Comparison of ENCODE assay signal across 25 mouse cellular contexts in genomic region chr9:27260378-27260947, GRCm38 (mm10). TPM values are rescaled to one million over a fixed set of nuclear protein-coding genes. Genes with fewer than 3 reads are reported as not detected.
DNase-seq lines count a peak whose midpoint lies in the region; ATAC-seq and TF ChIP-seq lines count a peak whose summit lies in the region.
"Had no signal": no experiment of that assay in that cellular context is flagged by ENCODE, and none has a peak within 500 bp of the region (broad histone marks: within the 10 kb centered on the region; RNA-seq: fewer than 3 reads in every experiment).

No protein-coding gene starts in this region.

- H3K9ac ChIP-seq in forebrain, embryonic 15.5 days (replicated peaks) = no peak overlapping the region
- H3K9ac ChIP-seq in forebrain, postnatal 0 days = no peak overlapping the region
- H3K9ac ChIP-seq in heart, adult 2 months (ENCODE audit: low read depth, low read length) = no peak overlapping the region
- H3K9ac ChIP-seq: embryonic facial prominence, embryonic 13.5 days; hindbrain, embryonic 14.5 days had no signal

- DNase-seq in cerebellum, adult 11-12 months = peak; percentile 1
- DNase-seq in cerebellum, postnatal 4 days (ENCODE audit: low spot score in 2 of 2) = no peak
- no peak for DNase-seq in forebrain, postnatal 0 days
- DNase-seq in heart, embryonic 10.5 days (ENCODE audit: low spot score) = peak; percentile 10
- no peak for DNase-seq in heart, adult 2 months
- peak; percentile 86 for DNase-seq in brain, embryonic 14.5 days (ENCODE audit: low read depth)
- DNase-seq: adrenal gland, adult 8-10 months; adrenal gland, postnatal 25 days; cerebellum, adult 2 months; cerebellum, adult 9-11 months; cerebellum, postnatal 25 days; embryo, embryonic 11 days; gastrocnemius, adult 2 months; gastrocnemius, postnatal 14 days; heart, adult 18-20 months; kidney, adult 2 months had no signal

- peak; percentile 72 for ATAC-seq in forebrain, embryonic 15.5 days (replicated peaks)
- ATAC-seq in forebrain, postnatal 0 days = no peak
- ATAC-seq: activated CD4-positive, CD25-positive, alpha-beta regulatory T cell, adult 4 months; intestine, postnatal 0 days had no signal

- H3K9me3 ChIP-seq in forebrain, embryonic 15.5 days = no peaks in the 10 kb centered on the region
- H3K9me3 ChIP-seq in forebrain, postnatal 0 days (ENCODE audit: low read length) = no peaks in the 10 kb centered on the region
- H3K9me3 ChIP-seq in heart, embryonic 10.5 days = no peaks in the 10 kb centered on the region; the same call in 1 of the 2 replicates
- H3K9me3 ChIP-seq: embryonic facial prominence, embryonic 10.5 days; embryonic facial prominence, embryonic 13.5 days; hindbrain, embryonic 10.5 days had no signal

- TF ChIP-seq POLR2A in heart, adult 2 months (IDR thresholded peaks at IDR 0.05; ENCODE audit: insufficient read depth, low read depth, low read length) = no peak
- TF ChIP-seq POLR2A in brain, embryonic 14.5 days (IDR thresholded peaks at IDR 0.05; ENCODE audit: borderline replicate concordance, extremely low read depth, insufficient read depth, insufficient read length, poor library complexity, severe bottlenecking) = no peak

- H3K4me2 ChIP-seq in forebrain, embryonic 15.5 days (replicated peaks) = no peak overlapping the region
- no peak overlapping the region for H3K4me2 ChIP-seq in forebrain, postnatal 0 days (ENCODE audit: low read depth)
- H3K4me2 ChIP-seq: embryonic facial prominence, embryonic 13.5 days; heart, embryonic 11.5 days; hindbrain, embryonic 14.5 days had no signal

- no peak for TF ChIP-seq CTCF in forebrain, postnatal 0 days (IDR thresholded peaks at IDR 0.05; ENCODE audit: low read depth)
- no peak for TF ChIP-seq CTCF in heart, adult 2 months (IDR thresholded peaks at IDR 0.05)
- no peak for TF ChIP-seq CTCF in brain, embryonic 14.5 days (IDR thresholded peaks at IDR 0.05; ENCODE audit: borderline replicate concordance, extremely low read depth, insufficient read depth, insufficient read length)

- H3K27ac ChIP-seq in forebrain, embryonic 15.5 days (replicated peaks) = no peak overlapping the region
- H3K27ac ChIP-seq in forebrain, postnatal 0 days (ENCODE audit: low read depth, low read length) = no peak overlapping the region
- no peak overlapping the region for H3K27ac ChIP-seq in heart, embryonic 10.5 days
- no peak overlapping the region for H3K27ac ChIP-seq in heart, adult 2 months
- H3K27ac ChIP-seq: embryonic facial prominence, embryonic 10.5 days; embryonic facial prominence, embryonic 13.5 days; gastrocnemius, adult 2 months; hindbrain, embryonic 10.5 days; hindbrain, embryonic 14.5 days had no signal

- intact Hi-C loops in heart, adult 2 months (cut with DNase I) = no loop called here

- H3K4me1 ChIP-seq in forebrain, embryonic 15.5 days = peaks cover 30% of the 10 kb centered on the region
- H3K4me1 ChIP-seq in forebrain, postnatal 0 days (ENCODE audit: insufficient read depth) = peaks cover 5% of the 10 kb centered on the region; the same call in 1 of the 2 replicates
- H3K4me1 ChIP-seq in heart, embryonic 10.5 days = no peaks in the 10 kb centered on the region
- no peaks in the 10 kb centered on the region for H3K4me1 ChIP-seq in heart, adult 2 months (ENCODE audit: control insufficient read depth, insufficient read depth, low read length)
- H3K4me1 ChIP-seq: embryonic facial prominence, embryonic 10.5 days; embryonic facial prominence, embryonic 13.5 days had no signal

- no peak for TF ChIP-seq EP300 in heart, adult 2 months (IDR thresholded peaks at IDR 0.05; ENCODE audit: insufficient read depth, low read depth, low read length)

- H3K79me2 ChIP-seq in heart, adult 2 months (replicated peaks; ENCODE audit: control insufficient read depth, insufficient read depth, low read length) = no peaks in the 10 kb centered on the region

- WGBS in forebrain, embryonic 15.5 days = 35% methylated on average over 3 of the region's 3 CpGs
- 38% methylated on average over 3 of the region's 3 CpGs for WGBS in forebrain, postnatal 0 days
- WGBS in heart, embryonic 10.5 days = 74% methylated on average over 3 of the region's 3 CpGs
- 76% methylated on average over 3 of the region's 3 CpGs for WGBS in heart, adult 2 months

- H3K4me3 ChIP-seq in forebrain, embryonic 15.5 days = no peak overlapping the region
- no peak overlapping the region for H3K4me3 ChIP-seq in forebrain, postnatal 0 days (ENCODE audit: low read depth, low read length)
- H3K4me3 ChIP-seq in heart, embryonic 10.5 days = no peak overlapping the region
- H3K4me3 ChIP-seq in heart, adult 2 months = no peak overlapping the region
- H3K4me3 ChIP-seq: embryonic facial prominence, embryonic 10.5 days; embryonic facial prominence, embryonic 13.5 days; erythroblast, embryonic 14.5 days; gastrocnemius, adult 2 months; hindbrain, embryonic 10.5 days had no signal

- no peaks in the 10 kb centered on the region for H3K27me3 ChIP-seq in forebrain, embryonic 15.5 days
- H3K27me3 ChIP-seq in forebrain, postnatal 0 days (ENCODE audit: insufficient read depth, low read length) = no peaks in the 10 kb centered on the region
- H3K27me3 ChIP-seq in heart, embryonic 10.5 days (ENCODE audit: insufficient read depth, poor library complexity, severe bottlenecking) = no peaks in the 10 kb centered on the region
- no peaks in the 10 kb centered on the region for H3K27me3 ChIP-seq in heart, adult 2 months (ENCODE audit: control insufficient read depth, insufficient read depth, low read length)

- no peaks in the 10 kb centered on the region for H3K36me3 ChIP-seq in forebrain, embryonic 15.5 days
- no peaks in the 10 kb centered on the region for H3K36me3 ChIP-seq in forebrain, postnatal 0 days (ENCODE audit: insufficient read depth)
- no peaks in the 10 kb centered on the region for H3K36me3 ChIP-seq in heart, embryonic 10.5 days
- no peaks in the 10 kb centered on the region for H3K36me3 ChIP-seq in heart, adult 2 months (ENCODE audit: control insufficient read depth, insufficient read depth, low read length)
- H3K36me3 ChIP-seq: embryonic facial prominence, embryonic 10.5 days; embryonic facial prominence, embryonic 13.5 days; hindbrain, embryonic 10.5 days had no signal

RNA-seq across cellular contexts. Expression of gene Igsf9b, which starts 38.5 kb away (rescaled TPM):
- polyA plus RNA-seq in forebrain, embryonic 15.5 days (2015; fragmentation: Nextera tagmentation; extraction: Ambion mirVana) = 12.6 and 12.8 TPM in 2 replicates
- total RNA-seq in forebrain, postnatal 0 days (2014; rRNA removed) = 22.5 and 30.8 TPM in 2 replicates
- 5.6 and 11.8 TPM in 2 replicates for polyA plus RNA-seq in forebrain, postnatal 0 days (2015; fragmentation: Nextera tagmentation; extraction: Ambion mirVana)
- 2.0 and 2.2 TPM in 2 replicates for polyA plus RNA-seq in heart, embryonic 10.5 days (2016; fragmentation: Nextera tagmentation; extraction: Ambion mirVana)
- total RNA-seq in heart, adult 2 months (2021) = 1 to 10 TPM; 4.5 to 5.3 TPM
- polyA plus RNA-seq in heart, adult 2 months (2012; rRNA removed) = 1.7 and 2.3 TPM in 2 replicates
- polyA plus RNA-seq in brain, embryonic 14.5 days (2012; rRNA removed) = 5.9 and 11.6 TPM in 2 replicates
- polyA plus RNA-seq: erythroblast, embryonic 14.5 days had no signal

Comparison
In these comparisons a context has a peak if more than half of its experiments do, and no peak if none do; other contexts are left out.
1. DNase-seq: peak in cerebellum, adult 11-12 months (single experiment), heart, embryonic 10.5 days (single experiment) and brain, embryonic 14.5 days (single experiment); none in cerebellum, postnatal 4 days (0 of 2), forebrain, postnatal 0 days (single experiment) and heart, adult 2 months (0 of 2).